Mouse (Mus musculus): ENCODE results near the gene Sirt5. TPM values are rescaled to one million over a fixed set of nuclear protein-coding genes. Genes with fewer than 3 reads are reported as not detected.

Gene Sirt5
- 20.8 and 24.9 TPM in 2 replicates for polyA plus RNA-seq (2016; fragmentation: Nextera tagmentation; extraction: Ambion mirVana)

DNA sequence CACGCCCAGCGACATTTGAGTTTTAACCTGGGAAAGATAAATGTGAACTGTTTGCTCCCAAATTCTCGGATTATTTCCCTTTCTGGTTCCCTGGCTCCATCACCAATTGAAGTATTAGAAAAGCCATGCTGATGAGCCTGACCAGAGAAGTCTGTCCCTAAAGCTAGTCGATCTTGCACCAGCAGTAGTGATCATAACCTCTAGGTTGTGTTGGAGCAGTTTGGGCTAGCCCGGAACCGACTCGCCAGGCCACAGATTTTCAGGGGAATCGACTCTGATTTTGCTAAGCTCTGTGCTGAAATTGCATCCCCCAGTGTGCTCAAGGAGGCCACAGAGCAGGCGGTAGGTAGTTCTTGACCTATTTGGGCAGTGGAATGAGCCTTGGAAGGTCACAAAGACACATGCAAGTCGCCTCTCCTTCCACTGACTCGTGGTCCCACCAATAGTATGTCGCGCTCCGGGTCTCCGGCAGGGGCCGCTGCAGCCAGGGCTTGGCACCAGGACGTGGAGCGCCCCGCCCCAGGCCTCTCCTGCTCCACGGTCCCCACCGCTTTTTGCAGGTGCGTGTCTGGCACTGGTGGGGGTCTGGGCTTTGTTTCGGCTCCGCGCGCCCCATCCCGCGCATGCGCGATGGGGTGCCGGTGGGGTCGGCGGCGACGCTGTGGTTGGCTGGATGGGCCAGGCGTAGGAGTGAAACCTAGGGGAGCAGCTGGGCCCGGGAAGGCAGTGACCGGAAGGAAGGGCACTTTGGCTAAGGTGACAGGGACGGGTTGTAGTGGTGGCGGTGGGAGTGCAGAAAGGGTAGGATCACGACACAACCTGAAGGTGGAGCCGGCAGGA lies at the start of gene Sirt5:
TSS of gene Sirt5 (plus strand) at position 512 of the 840 bp plus-strand sequence.
- Histone ChIP-seq H3K4me1 (replicated peaks) (peaks cover 17% of the 10 kb centered on the region), H3K9me3 (no peaks in the 10 kb centered on the region), H3K27me3 (ENCODE audit: insufficient read depth, poor library complexity, severe bottlenecking) (no peaks in the 10 kb centered on the region), H3K4me3 (peak within 1 kb of the TSS; percentile 66), H3K36me3 (no peaks in the 10 kb centered on the region; the same call in 1 of the 2 replicates), H3K27ac (peak within 1 kb of the TSS; percentile 93)
- 15% methylated on average over 42 of the region's 42 CpGs for WGBS
- DNase-seq (ENCODE audit: low spot score): peak; percentile 94

DNA sequence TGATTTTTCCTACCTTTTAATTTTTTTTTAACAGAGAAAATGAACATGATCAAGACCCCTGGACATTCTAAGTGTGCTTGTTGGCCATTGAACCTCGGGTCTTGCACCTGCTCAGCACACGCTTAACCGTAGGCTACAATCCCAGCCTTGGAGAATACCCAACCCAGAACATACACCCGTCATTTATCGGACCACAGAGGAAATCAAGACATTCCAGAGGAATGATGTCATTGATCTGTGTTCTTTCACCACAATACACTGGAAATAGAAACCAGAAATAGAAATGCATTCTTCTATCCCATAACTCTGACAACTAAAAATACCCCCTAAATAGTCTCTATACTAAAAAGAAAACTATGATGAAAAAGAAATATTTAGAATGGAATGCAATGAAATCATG lies 47.9 kb upstream of the Sirt5 start:
- DNase-seq (ENCODE audit: low spot score): no peak
- 87% methylated on average over 5 of the region's 5 CpGs for WGBS
- no peaks in the 10 kb centered on the region for H3K27me3 ChIP-seq (ENCODE audit: insufficient read depth, poor library complexity, severe bottlenecking)

DNA sequence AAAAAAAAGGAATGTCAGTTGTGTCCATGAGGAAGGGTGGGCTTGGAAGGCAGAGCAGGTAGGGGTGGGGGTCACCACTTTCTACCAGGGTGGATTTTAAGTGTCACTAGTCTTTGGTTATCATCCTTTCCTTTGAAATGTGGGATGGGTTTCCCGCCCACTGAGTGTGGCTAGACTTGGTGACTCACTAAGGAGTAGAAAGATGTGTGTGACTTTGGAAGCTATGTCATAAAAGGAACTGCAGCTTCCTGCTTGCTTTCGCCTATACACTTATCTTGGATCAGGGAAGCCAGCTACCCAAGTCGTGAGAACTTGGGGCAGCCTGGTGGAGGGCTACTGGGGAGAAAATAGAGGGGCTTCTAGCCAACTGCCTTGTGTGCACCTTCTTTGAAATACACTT lies 45.9 kb upstream of the Sirt5 start:
- no peak for DNase-seq (ENCODE audit: low spot score)
- Histone ChIP-seq H3K27ac (no peak overlapping the region), H3K36me3 (no peaks in the 10 kb centered on the region), H3K9me3 (no peaks in the 10 kb centered on the region), H3K4me1 (replicated peaks) (no peaks in the 10 kb centered on the region), H3K27me3 (ENCODE audit: insufficient read depth, poor library complexity, severe bottlenecking) (no peaks in the 10 kb centered on the region), H3K4me3 (no peak overlapping the region)
- 79% methylated on average over 3 of the region's 3 CpGs for WGBS

More for the DNA sequence above, 47.9 kb upstream of the Sirt5 start:
- H3K36me3 ChIP-seq: no peaks in the 10 kb centered on the region
- H3K27ac ChIP-seq: no peak overlapping the region
- no peak overlapping the region for H3K4me3 ChIP-seq
- H3K9me3 ChIP-seq: no peaks in the 10 kb centered on the region
- no peaks in the 10 kb centered on the region for H3K4me1 ChIP-seq (replicated peaks)

DNA sequence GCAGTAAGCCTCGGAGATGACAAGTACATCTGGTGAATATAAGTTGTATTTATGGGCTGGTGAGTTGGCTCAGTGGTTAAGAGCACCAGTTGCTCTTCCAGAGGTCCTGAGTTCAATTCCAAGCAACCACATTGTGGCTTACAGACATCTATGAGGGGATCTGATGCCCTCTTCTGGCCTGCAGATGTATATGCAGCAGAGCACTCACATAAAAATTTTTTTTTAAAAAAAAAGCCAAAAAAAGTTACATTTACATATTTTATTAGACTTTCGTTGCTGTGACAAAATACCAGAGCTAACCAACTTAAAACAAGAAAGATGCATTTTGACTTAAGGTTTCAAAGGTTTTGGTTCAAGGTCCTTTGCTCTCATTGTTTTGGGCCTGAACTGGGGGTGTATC lies 43.8 kb upstream of the Sirt5 start:
- 78% methylated on average over 2 of the region's 2 CpGs for WGBS

DNA sequence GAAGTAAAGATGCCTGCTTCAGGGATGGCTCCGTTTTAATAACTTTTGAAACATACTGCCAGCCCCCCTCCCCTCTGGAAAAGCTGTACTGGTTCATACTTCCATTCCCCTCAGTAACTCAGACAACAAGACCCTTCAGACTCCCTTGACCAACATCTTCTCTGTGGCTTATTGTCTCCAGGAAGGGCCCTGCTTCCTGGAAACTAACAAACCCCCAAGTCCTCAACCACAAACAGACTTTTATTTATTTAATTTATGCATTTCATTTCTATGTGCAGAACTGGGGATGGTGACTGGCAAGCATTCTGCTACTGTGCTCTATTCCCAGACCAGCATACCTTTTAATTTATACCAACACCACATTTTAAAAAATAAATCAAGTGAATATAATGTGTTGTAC lies 39.9 kb upstream of the Sirt5 start:
- Histone ChIP-seq H3K4me1 (replicated peaks) (no peaks in the 10 kb centered on the region), H3K36me3 (no peaks in the 10 kb centered on the region), H3K27ac (no peak overlapping the region), H3K4me3 (no peak overlapping the region), H3K27me3 (ENCODE audit: insufficient read depth, poor library complexity, severe bottlenecking) (no peaks in the 10 kb centered on the region), H3K9me3 (no peaks in the 10 kb centered on the region)
- DNase-seq (ENCODE audit: low spot score): no peak
- 71% methylated on average over 1 of the region's 1 CpGs for WGBS

More for the DNA sequence above, 43.8 kb upstream of the Sirt5 start:
- Histone ChIP-seq H3K36me3 (no peaks in the 10 kb centered on the region), H3K4me1 (replicated peaks) (no peaks in the 10 kb centered on the region), H3K27me3 (ENCODE audit: insufficient read depth, poor library complexity, severe bottlenecking) (no peaks in the 10 kb centered on the region), H3K4me3 (no peak overlapping the region), H3K9me3 (no peaks in the 10 kb centered on the region), H3K27ac (no peak overlapping the region)
- no peak for DNase-seq (ENCODE audit: low spot score)

DNA sequence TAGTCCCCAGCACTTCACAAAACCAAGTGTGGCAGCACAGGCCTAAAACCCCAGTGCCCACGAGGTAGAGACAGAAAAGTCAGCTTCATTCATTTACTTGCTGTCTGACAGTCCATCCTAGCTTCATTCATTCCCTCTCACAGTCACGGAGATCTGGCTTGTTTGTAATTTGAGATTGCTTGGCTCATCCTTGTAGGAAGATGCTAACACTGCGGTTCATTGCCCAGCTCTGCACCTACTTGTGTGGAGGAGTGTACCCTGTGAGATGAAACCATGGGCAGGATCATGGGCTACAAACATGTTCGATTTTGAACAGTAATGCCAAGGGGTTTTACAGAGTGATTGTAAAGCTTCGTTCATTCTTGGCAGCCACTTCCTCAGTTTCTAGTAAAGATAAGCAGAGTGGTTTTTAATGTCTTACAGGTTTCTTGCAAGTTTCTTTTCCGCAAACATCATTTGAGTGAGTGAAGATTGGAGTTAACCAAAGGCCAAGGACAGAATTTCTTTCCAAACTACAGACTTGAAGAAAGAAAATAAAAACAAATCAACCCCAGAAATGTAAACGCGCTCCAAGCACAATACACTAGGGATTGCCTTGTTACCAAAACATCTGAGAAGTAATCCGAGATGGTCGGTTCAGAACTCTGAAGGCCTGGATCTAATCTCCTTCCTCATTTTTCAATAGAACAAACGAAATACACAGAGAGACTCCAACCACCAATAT lies 33.4 kb upstream of the Sirt5 start:
- WGBS: 57% methylated on average over 11 of the region's 11 CpGs
- Histone ChIP-seq H3K4me1 (replicated peaks) (no peaks in the 10 kb centered on the region), H3K4me3 (no peak overlapping the region), H3K9me3 (no peaks in the 10 kb centered on the region), H3K27ac (no peak overlapping the region), H3K27me3 (ENCODE audit: insufficient read depth, poor library complexity, severe bottlenecking) (no peaks in the 10 kb centered on the region), H3K36me3 (no peaks in the 10 kb centered on the region)
- DNase-seq (ENCODE audit: low spot score): no peak

DNA sequence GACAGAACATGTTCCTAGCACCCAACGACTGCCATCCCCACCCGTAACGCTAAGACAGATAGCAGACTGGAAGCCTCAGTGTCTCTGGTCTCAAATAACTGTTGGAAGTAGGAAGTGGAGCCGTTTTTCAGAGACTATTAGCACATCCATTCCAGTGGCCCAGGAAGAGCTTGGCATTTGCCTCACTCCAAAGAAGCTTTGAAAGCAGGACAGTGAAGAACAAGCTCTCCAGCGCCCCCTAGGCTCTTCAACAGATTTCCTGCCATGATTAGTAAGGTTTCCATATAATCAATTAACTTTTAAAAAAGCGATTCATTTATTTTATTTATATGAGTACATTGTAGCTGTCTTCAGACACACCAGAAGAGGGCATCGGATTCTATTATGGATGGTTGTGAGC lies 32.7 kb upstream of the Sirt5 start:
- peak; percentile 18 for DNase-seq (ENCODE audit: low spot score)
- no peaks in the 10 kb centered on the region for H3K36me3 ChIP-seq
- H3K4me1 ChIP-seq (replicated peaks): no peaks in the 10 kb centered on the region

DNA sequence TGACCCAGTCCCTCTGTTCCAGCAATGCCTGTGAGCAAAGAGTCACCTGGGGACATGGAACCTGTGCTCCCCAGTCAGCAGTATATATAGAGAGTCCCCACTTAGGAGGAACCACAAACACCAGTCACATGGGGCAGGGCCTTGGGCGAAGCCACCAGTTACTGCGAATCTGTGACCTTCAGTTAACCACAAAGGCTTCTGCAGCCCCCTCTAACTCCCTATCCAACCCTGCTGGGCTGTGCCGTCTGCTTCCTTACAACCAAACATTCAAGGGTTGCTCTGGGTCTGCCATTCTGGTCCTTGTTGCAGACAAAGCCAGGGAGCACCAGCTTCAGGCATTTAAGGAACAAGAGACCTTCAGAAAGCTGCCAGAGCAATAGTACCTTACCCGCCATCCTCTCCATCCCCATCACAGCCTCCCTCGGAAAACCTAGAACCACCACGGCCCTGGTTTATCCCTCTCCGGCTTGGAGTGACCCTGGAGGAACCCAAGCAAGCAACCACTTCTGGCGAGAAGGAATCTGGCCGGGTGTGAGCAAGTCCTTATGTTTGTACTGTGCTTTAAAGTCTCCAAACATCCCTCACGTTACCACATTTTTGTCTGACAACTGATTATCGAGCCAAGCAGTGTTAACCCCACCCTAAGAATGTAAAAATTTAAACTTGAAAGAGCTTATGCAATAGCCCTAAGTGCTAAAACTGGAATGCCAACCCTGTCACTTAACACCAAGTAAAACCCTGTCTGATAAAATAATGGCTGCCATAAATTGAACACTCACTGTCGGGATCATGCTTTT lies 28.7 kb upstream of the Sirt5 start:
- H3K27ac ChIP-seq: no peak overlapping the region
- 87% methylated on average over 12 of the region's 12 CpGs for WGBS

More for the DNA sequence above, 32.7 kb upstream of the Sirt5 start:
- Histone ChIP-seq H3K27me3 (ENCODE audit: insufficient read depth, poor library complexity, severe bottlenecking) (no peaks in the 10 kb centered on the region), H3K27ac (no peak overlapping the region), H3K9me3 (no peaks in the 10 kb centered on the region), H3K4me3 (no peak overlapping the region)
- WGBS: 46% methylated on average over 7 of the region's 7 CpGs

DNA sequence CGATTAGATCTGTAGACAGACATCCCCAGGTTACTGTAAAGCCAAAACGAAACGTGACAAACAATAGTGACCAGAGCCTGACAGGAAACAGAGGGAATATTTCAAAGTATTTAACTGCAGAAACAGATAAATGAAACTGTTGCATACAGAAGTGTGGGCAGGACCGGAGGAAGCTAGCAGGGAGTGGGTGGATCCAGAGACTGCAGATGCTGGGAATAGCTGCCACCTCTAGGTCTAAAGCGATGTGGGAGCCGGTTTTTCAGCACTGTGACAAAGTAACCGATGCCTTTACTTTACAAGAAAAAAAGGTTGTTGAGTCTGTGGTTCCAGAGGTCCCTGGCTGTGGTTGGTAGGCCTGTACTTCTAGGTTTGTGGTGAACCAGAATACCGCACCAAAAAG lies 27.3 kb upstream of the Sirt5 start:
- H3K4me1 ChIP-seq (replicated peaks): peaks cover 11% of the 10 kb centered on the region; the same call in 1 of the 2 replicates
- no peaks in the 10 kb centered on the region for H3K9me3 ChIP-seq
- H3K4me3 ChIP-seq: no peak overlapping the region
- H3K27ac ChIP-seq: no peak overlapping the region
- H3K27me3 ChIP-seq (ENCODE audit: insufficient read depth, poor library complexity, severe bottlenecking): no peaks in the 10 kb centered on the region
- H3K36me3 ChIP-seq: no peaks in the 10 kb centered on the region
- DNase-seq (ENCODE audit: low spot score): no peak
- WGBS: 91% methylated on average over 8 of the region's 8 CpGs

More for the DNA sequence above, 28.7 kb upstream of the Sirt5 start:
- Histone ChIP-seq H3K9me3 (no peaks in the 10 kb centered on the region), H3K4me3 (no peak overlapping the region), H3K27me3 (ENCODE audit: insufficient read depth, poor library complexity, severe bottlenecking) (no peaks in the 10 kb centered on the region), H3K36me3 (no peaks in the 10 kb centered on the region), H3K4me1 (replicated peaks) (peaks cover 11% of the 10 kb centered on the region; the same call in 1 of the 2 replicates)
- DNase-seq (ENCODE audit: low spot score): no peak

DNA sequence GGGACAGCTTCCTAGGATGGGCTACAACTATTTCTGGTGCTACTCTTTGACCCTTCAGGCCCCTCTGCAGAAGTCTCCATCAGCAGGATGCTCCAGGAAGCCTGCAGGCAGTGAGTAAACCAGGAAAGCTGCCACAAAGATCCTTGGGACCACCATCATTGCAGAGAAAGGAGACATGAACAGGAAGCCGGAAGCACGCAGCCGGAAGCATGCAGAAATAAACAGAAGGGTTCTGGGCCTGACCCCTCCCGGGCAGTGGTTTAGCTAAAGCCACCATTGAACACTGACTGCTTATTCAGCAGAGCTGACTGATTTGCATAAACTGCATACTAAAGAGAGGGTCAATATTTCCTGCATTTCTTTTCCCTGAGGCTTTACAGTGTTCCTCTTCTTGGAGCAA lies 26.7 kb upstream of the Sirt5 start:
- WGBS: 78% methylated on average over 4 of the region's 4 CpGs

DNA sequence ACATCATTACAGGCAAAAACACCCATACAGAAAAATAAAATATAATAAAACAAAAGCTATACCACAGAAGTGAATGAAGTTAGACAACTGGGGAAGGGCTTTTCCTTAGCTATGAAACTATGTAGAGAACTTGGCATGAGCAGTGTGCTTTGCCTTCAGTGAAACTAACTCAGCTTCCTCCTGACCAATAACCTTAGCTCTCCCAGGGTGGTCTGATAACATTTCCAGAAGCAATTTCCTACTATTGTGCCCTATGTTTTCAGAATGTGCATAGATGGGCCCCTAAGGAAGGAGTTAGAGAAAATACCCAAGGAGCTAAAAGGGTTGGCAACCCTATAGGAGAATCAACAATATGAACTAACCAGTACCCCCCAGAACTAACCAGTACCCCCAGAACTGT lies 18.5 kb upstream of the Sirt5 start:
- H3K27ac ChIP-seq: no peak overlapping the region
- H3K36me3 ChIP-seq: no peaks in the 10 kb centered on the region
- no peaks in the 10 kb centered on the region for H3K9me3 ChIP-seq
- H3K4me3 ChIP-seq: no peak overlapping the region
- DNase-seq (ENCODE audit: low spot score): no peak
- H3K4me1 ChIP-seq (replicated peaks): 0 out of 2 replicates have a peak, but pooled peaks cover 3% of the 10 kb centered on the region
- no peaks in the 10 kb centered on the region for H3K27me3 ChIP-seq (ENCODE audit: insufficient read depth, poor library complexity, severe bottlenecking)

More for the DNA sequence above, 26.7 kb upstream of the Sirt5 start:
- DNase-seq (ENCODE audit: low spot score): peak; percentile 5
- Histone ChIP-seq H3K27me3 (ENCODE audit: insufficient read depth, poor library complexity, severe bottlenecking) (no peaks in the 10 kb centered on the region), H3K36me3 (no peaks in the 10 kb centered on the region), H3K4me3 (no peak overlapping the region), H3K4me1 (replicated peaks) (peaks cover 11% of the 10 kb centered on the region; the same call in 1 of the 2 replicates), H3K27ac (no peak overlapping the region), H3K9me3 (no peaks in the 10 kb centered on the region)

DNA sequence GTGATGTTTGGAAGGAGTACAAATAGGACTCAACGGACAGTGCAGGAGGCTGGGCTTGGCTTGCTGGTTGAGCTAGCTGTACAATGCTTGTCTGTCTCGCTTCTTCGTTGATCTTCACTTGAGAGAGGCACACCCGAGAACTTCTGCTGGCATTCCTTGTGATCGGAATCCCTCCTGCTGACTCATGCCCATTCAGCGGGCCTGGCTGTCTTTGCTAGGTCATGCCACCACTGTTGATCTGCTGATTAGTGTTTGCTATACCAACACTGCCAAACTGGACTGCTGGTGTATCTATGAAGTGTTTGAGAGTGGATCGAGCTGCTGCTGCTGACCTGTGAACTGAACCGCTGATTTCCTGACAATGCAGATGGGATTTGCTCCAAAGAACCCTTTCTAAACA lies 15.9 kb upstream of the Sirt5 start:
- no peak overlapping the region for H3K27ac ChIP-seq
- no peaks in the 10 kb centered on the region for H3K36me3 ChIP-seq
- H3K4me1 ChIP-seq (replicated peaks): 0 out of 2 replicates have a peak, but pooled peaks cover 3% of the 10 kb centered on the region
- no peak overlapping the region for H3K4me3 ChIP-seq
- no peaks in the 10 kb centered on the region for H3K9me3 ChIP-seq
- H3K27me3 ChIP-seq (ENCODE audit: insufficient read depth, poor library complexity, severe bottlenecking): no peaks in the 10 kb centered on the region
- DNase-seq (ENCODE audit: low spot score): no peak
- 79% methylated on average over 8 of the region's 8 CpGs for WGBS
